Mouse (Mus musculus) CH12.LX (cell line): ENCODE data around the gene Dnajc28. TPM values are rescaled to one million over a fixed set of nuclear protein-coding genes. Genes with fewer than 3 reads are reported as not detected.

Source experiments
- DNase-seq: peaks from one replicate; pipeline ENCODE4 v3.0.0-alpha.2; 2013; ENCODE audit errors: extremely low read depth
- H3K27ac ChIP-seq: 2 replicates; pipeline ENCODE4 v1.5.1; 2012; ENCODE audit warnings: low read depth, mild to moderate bottlenecking, control low read depth, moderate library complexity; ENCODE audit not compliant: insufficient read depth
- H3K27me3 ChIP-seq: replicated peaks from 2 replicates; pipeline ENCODE3; 2012; ENCODE audit warnings: inconsistent platforms
- H3K36me3 ChIP-seq, 2 experiments: replicated peaks in 1 of 2; 2 replicates each; pipeline versions ENCODE3 to v1.6.1; 2012; ENCODE audit warnings: inconsistent platforms in 1 of 2, low read length in 1 of 2, mild to moderate bottlenecking in 1 of 2, mixed read lengths in 1 of 2, moderate library complexity in 1 of 2; ENCODE audit not compliant: control insufficient read depth in 1 of 2, insufficient read depth in 1 of 2
- H3K4me1 ChIP-seq, 2 experiments: 2 replicates each; pipeline ENCODE4 v1.6.1; 2012; ENCODE audit warnings: inconsistent platforms in 1 of 2, moderate library complexity in 1 of 2; ENCODE audit not compliant: insufficient read depth in 2 of 2, control insufficient read depth in 1 of 2
- H3K4me2 ChIP-seq: 2 replicates; pipeline ENCODE4 v1.6.1; 2012; ENCODE audit warnings: low read depth, mild to moderate bottlenecking, control low read depth; ENCODE audit not compliant: poor library complexity, insufficient read depth, severe bottlenecking
- H3K4me3 ChIP-seq, 3 experiments: fragments of 150-350 bp in 1 of 3; sonication (generic) in 1 of 3; replicated peaks in 1 of 3; 2 replicates each; pipeline versions ENCODE3 to v1.5.1; 2011 to 2012; ENCODE audit warnings: low read depth in 2 of 3, low read length in 2 of 3, mild to moderate bottlenecking in 2 of 3, moderate library complexity in 2 of 3, control low read depth in 1 of 3, improper control_type of control experiment in 1 of 3, inconsistent platforms in 1 of 3, mixed read lengths in 1 of 3; ENCODE audit not compliant: poor library complexity in 1 of 3
- H3K79me2 ChIP-seq: replicated peaks from 2 replicates; pipeline ENCODE4 v1.6.1; 2012; ENCODE audit warnings: mild to moderate bottlenecking, moderate library complexity; ENCODE audit not compliant: control insufficient read depth, poor library complexity, insufficient read depth, severe bottlenecking; ENCODE audit errors: extremely low read depth
- H3K9ac ChIP-seq: 2 replicates; pipeline ENCODE4 v1.6.1; 2012; ENCODE audit warnings: low read depth, mild to moderate bottlenecking, control low read depth, moderate library complexity; ENCODE audit not compliant: insufficient read depth
- H3K9me3 ChIP-seq: replicated peaks from 2 replicates; pipeline ENCODE3; 2012; ENCODE audit warnings: low read length, inconsistent platforms, mixed read lengths
- BHLHE40 ChIP-seq: IDR thresholded peaks from 2 replicates; pipeline ENCODE4 v1.6.1; 2011; ENCODE audit warnings: mild to moderate bottlenecking, low read depth, low read length, improper control_type of control experiment
- CHD1 ChIP-seq: IDR thresholded peaks from 2 replicates; pipeline ENCODE4 v1.6.1; 2012; ENCODE audit warnings: low read depth, low read length, improper control_type of control experiment, inconsistent platforms
- CTCF ChIP-seq, 2 experiments: IDR thresholded peaks in 1 of 2; conservative IDR thresholded peaks in 1 of 2; 2 replicates each; pipeline ENCODE4 v1.5.1; 2011 to 2012; ENCODE audit warnings: low read depth in 2 of 2, low read length in 2 of 2, improper control_type of control experiment in 1 of 2, inconsistent platforms in 1 of 2, mild to moderate bottlenecking in 1 of 2, moderate library complexity in 1 of 2
- ELF1 ChIP-seq: IDR thresholded peaks from 2 replicates; pipeline ENCODE4 v1.6.1; 2014; ENCODE audit warnings: low read depth, mild to moderate bottlenecking, inconsistent platforms, low read length, improper control_type of control experiment
- EP300 ChIP-seq: IDR thresholded peaks from 2 replicates; pipeline ENCODE4 v1.6.1; 2011; ENCODE audit warnings: low read length, improper control_type of control experiment
- ETS1 ChIP-seq: conservative IDR thresholded peaks from 2 replicates; pipeline ENCODE4 v1.6.1; 2012; ENCODE audit warnings: low read depth, mild to moderate bottlenecking, inconsistent platforms, low read length, improper control_type of control experiment, moderate library complexity
- GABPA ChIP-seq: IDR thresholded peaks from 2 replicates; pipeline ENCODE4 v1.6.1; 2012; ENCODE audit warnings: low read depth, low read length, improper control_type of control experiment, inconsistent platforms; ENCODE audit not compliant: insufficient replicate concordance
- IRF4 ChIP-seq: IDR thresholded peaks from 2 replicates; pipeline ENCODE4 v1.6.1; 2014; ENCODE audit warnings: low read depth, mild to moderate bottlenecking, inconsistent platforms, low read length, improper control_type of control experiment
- JUN ChIP-seq: IDR thresholded peaks from 2 replicates; pipeline ENCODE4 v1.6.1; 2011; ENCODE audit warnings: low read depth, mild to moderate bottlenecking, low read length, improper control_type of control experiment, moderate library complexity; ENCODE audit not compliant: insufficient read depth
- JUND ChIP-seq: conservative IDR thresholded peaks from 2 replicates; pipeline ENCODE4 v1.6.1; 2011; ENCODE audit warnings: low read depth, low read length, improper control_type of control experiment
- KAT2A ChIP-seq: IDR thresholded peaks from 2 replicates; pipeline ENCODE4 v1.6.1; 2012; ENCODE audit warnings: low read length, improper control_type of control experiment, inconsistent platforms; ENCODE audit not compliant: insufficient replicate concordance
- MAFK ChIP-seq: IDR thresholded peaks from 2 replicates; pipeline ENCODE4 v1.6.1; 2011; ENCODE audit warnings: low read length, improper control_type of control experiment; ENCODE audit not compliant: insufficient replicate concordance
- MAZ ChIP-seq: IDR thresholded peaks from 2 replicates; pipeline ENCODE4 v1.6.1; 2012; ENCODE audit warnings: low read depth, mild to moderate bottlenecking, inconsistent platforms, low read length, improper control_type of control experiment, moderate library complexity
- MXI1 ChIP-seq: IDR thresholded peaks from 2 replicates; pipeline ENCODE4 v1.6.1; 2011; ENCODE audit warnings: mild to moderate bottlenecking, low read depth, low read length, improper control_type of control experiment
- NELFE ChIP-seq: IDR thresholded peaks from 2 replicates; pipeline ENCODE4 v1.6.1; 2011; ENCODE audit warnings: low read depth, low read length, improper control_type of control experiment
- PAX5 ChIP-seq: IDR thresholded peaks from 2 replicates; pipeline ENCODE4 v1.6.1; 2012; ENCODE audit warnings: low read length, inconsistent platforms, mixed read lengths
- POLR2A ChIP-seq: IDR thresholded peaks from 2 replicates; pipeline ENCODE4 v1.6.1; 2011; ENCODE audit warnings: low read depth, mild to moderate bottlenecking, improper control_type of control experiment, low read length
- SIN3A ChIP-seq: IDR thresholded peaks from 2 replicates; pipeline ENCODE4 v1.6.1; 2012; ENCODE audit warnings: low read length, improper control_type of control experiment, inconsistent platforms
- UBTF ChIP-seq: IDR thresholded peaks from 2 replicates; pipeline ENCODE4 v1.6.1; 2012; ENCODE audit warnings: low read depth, mild to moderate bottlenecking, inconsistent platforms, low read length, improper control_type of control experiment, moderate library complexity
- USF1 ChIP-seq: IDR thresholded peaks from 2 replicates; pipeline ENCODE4 v1.6.1; 2014; ENCODE audit warnings: low read depth, mild to moderate bottlenecking, inconsistent platforms, low read length, improper control_type of control experiment
- USF2 ChIP-seq: conservative IDR thresholded peaks from 2 replicates; pipeline ENCODE4 v1.6.1; 2011; ENCODE audit warnings: low read depth, low read length, improper control_type of control experiment
- ZC3H11A ChIP-seq: IDR thresholded peaks from 2 replicates; pipeline ENCODE4 v1.6.1; 2012; ENCODE audit warnings: low read depth, mild to moderate bottlenecking, inconsistent platforms, low read length, improper control_type of control experiment
- ZKSCAN1 ChIP-seq: IDR thresholded peaks from 2 replicates; pipeline ENCODE4 v1.6.1; 2012; ENCODE audit warnings: low read depth, inconsistent platforms, low read length, improper control_type of control experiment, borderline replicate concordance
- ZNF384 ChIP-seq: IDR thresholded peaks from 2 replicates; pipeline ENCODE4 v1.6.1; 2012; ENCODE audit warnings: low read depth, low read length, improper control_type of control experiment, inconsistent platforms
- dilution Hi-C: fragments of 300-500 bp; cut with MboI; formaldehyde crosslinking; loops from 2 replicates; pipeline ENCODE4 v1.14.3; 2020; ENCODE audit warnings: low sequenced_read_pairs; ENCODE audit not compliant: extremely low pct_unique_long_range_greater_than_20kb, extremely low pct_ligation_motif_present
- in situ Hi-C: fragments of 300-500 bp; cut with MboI; formaldehyde crosslinking; loops from 3 replicates; pipeline ENCODE4 v1.14.3; 2019; ENCODE audit warnings: low sequenced_read_pairs, low pct_ligation_motif_present, low pct_unique_long_range_greater_than_20kb, mixed read lengths
- polyA plus RNA-seq: library from polyadenylated mRNA; unstranded; fragments of >175 nt; gene quantifications from 2 replicates; pipeline ENCODE4 v1.2.1, GENCODE M21; 2012; ENCODE audit warnings: low read depth; ENCODE audit not compliant: insufficient read length
- total RNA-seq, 2 experiments: library from RNA; depleted of rRNA; stranded (reverse); fragments of 300-350 nt in 1 of 2; fragments of >200 nt in 1 of 2; gene quantifications; 2 replicates each; pipeline ENCODE4 v1.2.3; 2012 to 2014

The Dnajc28 gene
- total and polyA plus RNA-seq, 3 experiments: 0.47 to 1.8 (median 0.97) TPM

GRCm38 (mm10) chr16:91575151-91575550 lies 43.7 kb downstream of the Dnajc28 start:
- no peak overlapping the region for H3K27ac ChIP-seq
- TF ChIP-seq UBTF (no peak), BHLHE40 (no peak), USF2 (no peak), MXI1 (no peak), USF1 (no peak), ZNF384 (no peak), SIN3A (no peak), ZKSCAN1 (no peak), ELF1 (no peak), JUN (no peak), CTCF (conservative IDR thresholded peaks at IDR 0.05 in 1 of 2, IDR thresholded peaks at IDR 0.05 in 1 of 2; ENCODE audit: low read depth in 2 of 2, low read length in 2 of 2) (no peak), POLR2A (no peak), CHD1 (no peak), EP300 (no peak), ZC3H11A (no peak), MAZ (no peak), GABPA (no peak), IRF4 (no peak), NELFE (no peak), KAT2A (no peak)
- H3K4me2 ChIP-seq: no peak overlapping the region
- no peaks in the 10 kb centered on the region for H3K79me2 ChIP-seq
- no peak overlapping the region for H3K4me3 ChIP-seq
- no peak for DNase-seq
- H3K27me3 ChIP-seq: no peaks in the 10 kb centered on the region
- H3K4me1 ChIP-seq: peaks cover 5 to 15% of the 10 kb centered on the region in 2 experiments; a peak in 3 of 4 replicates
- no peak overlapping the region for H3K9ac ChIP-seq
- H3K36me3 ChIP-seq: peaks cover 16 to 32% of the 10 kb centered on the region in 2 experiments
- dilution Hi-C loops: no loop called here
- H3K9me3 ChIP-seq: no peaks in the 10 kb centered on the region
- in situ Hi-C loops: no loop called here

DNA sequence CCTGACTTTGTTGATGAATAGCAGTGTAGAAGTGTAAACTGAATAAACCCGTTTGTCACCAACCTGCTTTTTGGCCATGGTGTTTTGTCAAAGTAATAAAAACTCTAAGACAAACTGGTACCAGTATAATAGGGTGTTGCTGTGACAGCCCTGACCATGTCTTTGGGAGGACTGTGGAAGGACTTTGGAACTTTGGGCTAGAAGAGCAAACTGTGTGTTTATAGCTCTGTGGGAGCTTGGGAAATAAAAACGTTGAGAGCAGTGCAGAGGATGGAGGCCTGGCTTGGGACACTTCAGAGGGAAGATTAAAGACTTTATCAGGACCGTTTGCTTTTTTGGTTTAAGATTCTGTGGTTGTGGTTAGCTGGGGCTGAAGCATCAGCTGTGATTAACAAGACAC lies 47.7 kb downstream of the Dnajc28 start:
- in situ Hi-C loops: no loop called here
- Histone ChIP-seq H3K4me2 (no peak overlapping the region), H3K79me2 (no peaks in the 10 kb centered on the region), H3K27ac (no peak overlapping the region), H3K9ac (no peak overlapping the region), H3K27me3 (no peaks in the 10 kb centered on the region), H3K4me1 (no peaks in the 10 kb centered on the region), H3K4me3 (no peak overlapping the region), H3K9me3 (no peaks in the 10 kb centered on the region), H3K36me3 (peaks cover 7 to 13% of the 10 kb centered on the region in 2 experiments)
- no peak for DNase-seq
- dilution Hi-C loops: no loop called here
- no peak for TF ChIP-seq MAFK
- no peak for TF ChIP-seq MAZ
- TF ChIP-seq SIN3A: no peak
- no peak for TF ChIP-seq MXI1
- TF ChIP-seq ZNF384: no peak
- TF ChIP-seq ETS1: no peak
- TF ChIP-seq EP300: no peak
- TF ChIP-seq JUND: no peak
- no peak for TF ChIP-seq PAX5
